Mouse (Mus musculus) spleen, embryonic (tissue): ENCODE data around the gene Il9.

ENCODE experiments used
- CTCF ChIA-PET: fragments of 350-600 bp; sonication (Branson Sonifier 250); formaldehyde crosslinking; loops from one replicate; lab custom pipeline; 2022; lab: Charles Lee

The Il9 gene

DNA sequence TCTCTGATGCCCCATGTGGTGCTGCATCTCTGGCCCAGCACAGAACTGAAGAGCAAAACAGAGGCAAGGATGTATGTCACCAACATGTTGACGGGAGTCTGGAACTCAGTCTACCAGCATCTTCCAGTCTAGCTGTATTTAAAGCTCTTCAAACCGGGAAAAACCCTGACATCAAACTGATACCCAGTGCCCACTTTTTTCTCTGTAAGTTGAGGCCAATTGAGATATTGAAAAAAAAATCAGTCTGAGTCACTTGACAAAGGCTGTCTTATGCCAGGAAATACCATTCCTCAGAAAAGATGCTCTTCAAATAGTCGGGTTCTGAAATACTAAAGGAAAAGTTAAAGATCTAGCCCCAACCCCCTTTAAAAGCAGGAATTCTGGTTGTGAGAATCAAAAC lies at the start of gene Il9:
Il9 (minus strand) TSS at position 101 of the 400 bp plus-strand sequence.
- CTCF ChIA-PET, result no interaction called here

- CTCF ChIA-PET, result interaction anchor here (0.7 kb wide), 1 partner anchor 130 kb away, joined by 3 read pairs; no protein-coding TSS in a partner anchor
Observed at GRCm38 (mm10) chr13:56529685-56530084, 47.6 kb upstream of the Il9 start.

DNA sequence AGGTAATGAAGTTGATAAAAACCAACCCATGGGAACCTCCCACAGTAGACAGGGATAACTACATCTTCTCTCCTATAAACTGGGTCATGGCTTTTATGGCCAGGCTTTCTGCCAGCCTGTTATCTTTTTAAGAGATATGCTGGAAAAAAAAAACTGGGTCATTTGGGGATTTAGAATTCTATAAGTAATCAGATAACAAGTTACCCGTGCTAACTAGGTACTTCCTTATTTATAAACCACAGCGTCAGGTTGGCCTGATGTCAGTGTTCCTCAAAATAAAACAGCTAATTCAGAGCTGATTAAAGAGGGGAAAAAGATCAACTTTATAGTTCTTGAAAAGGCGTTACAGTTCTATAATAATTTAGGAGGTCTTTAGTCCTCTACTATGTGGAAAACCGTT lies 47.0 kb upstream of the Il9 start:
- CTCF ChIA-PET, result no interaction called here

DNA sequence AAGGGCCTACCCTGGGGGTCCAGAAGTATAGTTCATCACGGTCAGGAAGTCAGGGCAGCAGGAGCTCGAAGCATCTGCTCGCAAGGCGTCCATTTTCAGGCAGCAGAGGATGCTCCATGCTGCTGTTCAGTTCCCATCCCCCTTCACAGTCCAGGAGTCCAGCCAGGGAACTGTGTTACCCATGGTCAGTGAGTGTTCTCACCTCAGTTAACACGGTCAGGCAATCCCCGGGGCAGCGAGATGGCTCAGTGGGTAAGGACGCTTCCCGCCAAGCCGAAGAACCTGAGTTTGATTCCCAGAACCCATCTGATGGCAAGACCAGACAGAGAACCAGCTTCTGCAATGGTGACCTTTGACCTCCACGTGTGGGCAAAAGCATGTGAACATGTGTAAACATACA lies 46.2 kb upstream of the Il9 start:
- CTCF ChIA-PET, result no interaction called here

GRCm38 (mm10) chr13:56527846-56528245 lies 45.8 kb upstream of the Il9 start:
- CTCF ChIA-PET, result no interaction called here

DNA sequence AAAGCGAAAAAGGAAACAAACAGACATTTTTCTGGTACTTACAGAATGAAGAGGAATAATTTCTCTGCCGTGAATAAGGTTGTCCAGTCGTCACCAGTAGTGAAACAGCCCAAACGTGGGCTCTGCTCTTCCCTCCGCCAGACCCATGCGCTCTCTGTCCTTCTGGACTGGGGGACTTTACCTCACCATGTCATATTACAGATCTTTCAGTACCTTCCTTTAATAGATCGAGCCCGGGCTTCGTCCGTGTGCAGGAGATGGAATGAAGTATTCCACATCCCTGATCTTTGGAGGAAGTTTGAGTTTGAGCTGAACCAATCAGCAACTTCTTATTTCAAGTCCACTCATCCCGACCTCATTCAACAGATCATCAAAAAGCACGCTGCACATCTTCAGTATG lies 44.8 kb upstream of the Il9 start:
- CTCF ChIA-PET, result no interaction called here

GRCm38 (mm10) chr13:56522821-56523167 lies 40.7 kb upstream of the Il9 start:
- CTCF ChIA-PET, result no interaction called here

DNA sequence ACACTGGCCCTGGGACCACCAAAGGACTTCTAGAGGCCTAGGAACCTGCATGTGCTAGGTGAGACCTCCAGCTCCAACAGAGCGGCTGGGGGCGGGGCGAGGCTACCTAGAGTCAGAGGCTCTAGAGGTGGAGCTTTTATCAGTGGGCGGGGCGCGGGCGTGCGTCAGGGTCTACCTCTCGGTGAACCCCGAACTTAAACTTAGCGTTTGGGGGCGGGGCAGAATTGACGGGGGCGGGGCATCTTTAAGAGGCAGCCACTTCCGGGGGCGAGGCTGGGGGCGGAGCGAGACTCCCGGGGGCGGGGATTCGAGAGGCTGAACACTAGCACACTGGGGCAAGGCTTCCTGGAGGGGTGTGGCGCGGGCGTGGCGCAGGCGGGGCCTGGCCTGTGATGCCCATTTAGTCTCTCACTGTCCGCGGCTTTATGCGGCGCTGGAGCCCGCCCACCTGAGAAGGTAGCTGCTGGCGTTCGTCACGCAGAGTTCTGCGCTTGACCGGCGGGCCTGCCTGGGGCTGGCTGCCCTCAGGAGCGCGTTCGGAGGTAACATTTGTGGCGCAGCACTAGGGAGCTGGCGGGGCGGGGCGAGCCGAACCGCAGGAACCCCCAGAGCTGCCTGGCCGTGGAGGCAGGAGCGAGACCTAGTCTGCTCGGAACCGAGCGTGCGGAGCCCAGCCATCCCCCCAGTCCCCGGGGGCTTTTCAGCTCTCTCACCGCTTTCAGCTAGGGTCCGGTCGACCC lies 40.2 kb upstream of the Il9 start, which contains the start of gene Fbxl21:
Fbxl21 (plus strand) TSS at position 392 of the 740 bp plus-strand sequence.
- CTCF ChIA-PET, result interaction anchor here (0.5 kb wide), 1 partner anchor 53 kb away, joined by 4 read pairs; no protein-coding TSS in a partner anchor

GRCm38 (mm10) chr13:56516816-56517215 lies 34.8 kb upstream of the Il9 start:
- CTCF ChIA-PET, result no interaction called here

DNA sequence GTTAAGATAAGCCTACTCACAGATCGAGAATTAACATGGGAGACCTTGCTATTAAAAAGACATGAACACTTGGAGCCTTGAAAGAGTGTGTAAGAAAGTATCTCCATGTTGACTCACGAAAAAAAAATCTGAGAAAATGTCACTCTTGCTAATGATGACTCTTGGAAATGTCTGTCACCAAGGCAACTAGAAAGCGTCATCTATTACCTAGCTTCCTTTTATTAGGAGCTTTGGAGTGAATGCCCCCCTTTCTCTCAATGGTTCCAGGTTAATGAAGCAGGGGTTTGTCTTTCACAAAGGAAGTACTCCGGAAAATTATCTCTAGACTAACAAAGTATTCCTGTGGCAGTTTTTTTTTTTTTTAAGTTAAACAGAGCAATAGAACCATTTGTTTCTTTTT lies 34.3 kb upstream of the Il9 start:
- CTCF ChIA-PET, result no interaction called here

DNA sequence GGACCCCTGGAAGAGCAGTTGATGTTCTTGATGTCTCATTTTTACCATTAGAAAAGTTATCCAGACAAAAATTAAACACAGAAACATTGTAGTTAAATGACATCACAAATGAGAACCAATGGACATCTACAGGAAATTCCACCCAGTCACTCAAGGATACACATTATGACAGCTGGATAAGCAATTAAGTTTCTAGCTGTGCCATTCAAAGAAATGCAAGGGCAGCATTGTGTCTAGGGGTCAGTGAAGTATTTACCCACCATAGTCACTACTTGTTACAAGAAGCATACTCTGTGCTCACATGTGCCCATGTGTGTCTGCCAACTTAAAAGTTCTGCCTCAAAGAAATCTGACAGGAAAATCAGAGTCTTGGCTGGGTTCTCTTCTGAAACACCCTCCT lies 31.5 kb upstream of the Il9 start:
- CTCF ChIA-PET, result no interaction called here

DNA sequence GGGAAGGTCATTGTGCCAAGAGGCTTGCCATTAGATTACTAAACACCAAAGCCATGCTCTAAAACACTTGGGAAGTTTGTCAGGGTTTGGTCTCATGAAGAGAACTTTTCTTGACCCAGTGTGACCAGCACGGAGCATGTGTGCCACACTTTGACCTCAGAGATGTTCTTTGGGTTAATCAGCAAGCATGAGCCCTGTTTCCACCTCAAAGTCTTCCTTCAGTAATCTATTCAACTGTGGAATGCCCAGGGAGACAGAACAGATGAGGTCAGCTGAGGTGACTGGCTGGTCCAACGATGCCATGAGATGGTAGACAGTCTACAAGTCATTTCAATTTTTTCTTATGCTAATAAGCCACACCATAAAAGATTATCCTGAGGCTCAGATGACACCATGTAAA lies 27.8 kb upstream of the Il9 start:
- CTCF ChIA-PET, result no interaction called here

DNA sequence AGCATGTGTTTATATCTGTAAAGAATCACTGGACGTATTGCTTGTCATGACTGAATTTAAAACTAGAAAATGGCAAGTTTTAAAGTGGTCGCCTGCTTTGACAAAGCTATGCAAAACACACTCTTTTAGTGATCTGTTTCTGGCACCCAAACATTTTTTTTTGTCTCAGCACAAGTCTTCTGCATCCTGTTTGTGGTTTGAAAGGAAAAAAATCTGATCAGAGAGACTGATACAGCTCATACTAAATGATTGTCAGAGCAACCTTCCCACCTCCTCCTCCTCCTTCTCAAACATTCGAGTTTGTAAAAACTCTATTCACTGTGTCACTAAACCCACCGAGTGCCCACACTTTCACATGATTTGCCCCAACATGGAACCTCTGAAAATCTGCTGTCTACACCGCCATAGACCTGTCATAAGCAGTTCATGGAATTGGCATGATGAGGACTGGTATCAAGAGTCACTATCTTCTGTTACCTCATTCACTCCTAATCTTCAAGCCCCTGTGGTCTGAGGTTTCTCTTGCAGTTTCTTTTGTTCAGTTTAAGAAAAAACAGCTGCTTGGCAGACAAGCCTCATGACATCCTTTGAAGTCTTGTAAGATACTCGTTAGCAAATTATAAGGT lies 24.9 kb upstream of the Il9 start:
- CTCF ChIA-PET, result interaction anchor here (0.6 to 0.7 kb wide), 2 partner anchors 22 to 717 kb away, joined by 3 to 7 read pairs; no protein-coding TSS in a partner anchor

DNA sequence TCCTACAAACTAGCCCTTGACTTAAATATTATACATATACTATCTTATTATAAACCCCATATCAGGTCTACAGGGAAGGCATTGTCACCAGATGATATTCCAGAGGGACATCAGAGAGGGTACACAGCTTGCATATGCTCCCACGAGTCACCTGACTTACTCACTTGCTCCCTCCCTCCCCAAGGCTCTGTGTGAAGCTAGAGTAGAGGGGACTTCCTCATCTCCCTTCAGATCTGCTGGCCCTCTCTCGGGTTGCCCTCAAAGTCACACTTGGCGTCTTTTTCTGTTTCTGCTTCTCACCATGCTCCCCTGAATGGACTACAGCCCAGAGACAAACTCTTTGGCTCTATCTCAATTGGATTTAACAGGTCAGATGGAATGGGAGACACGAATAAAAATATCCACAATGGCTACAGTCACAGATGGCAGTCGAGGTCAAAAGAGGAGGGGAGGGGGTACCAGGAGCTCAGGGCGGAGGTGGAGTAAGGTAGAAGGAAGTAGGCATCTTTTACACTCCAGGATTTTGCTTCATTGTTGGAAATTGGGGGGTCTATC lies 19.9 kb upstream of the Il9 start:
- CTCF ChIA-PET, result interaction anchor here (0.6 kb wide), 1 partner anchor 840 kb away, joined by 3 read pairs; no protein-coding TSS in a partner anchor

GRCm38 (mm10) chr13:56500636-56501035 lies 18.6 kb upstream of the Il9 start:
- CTCF ChIA-PET, result no interaction called here

DNA sequence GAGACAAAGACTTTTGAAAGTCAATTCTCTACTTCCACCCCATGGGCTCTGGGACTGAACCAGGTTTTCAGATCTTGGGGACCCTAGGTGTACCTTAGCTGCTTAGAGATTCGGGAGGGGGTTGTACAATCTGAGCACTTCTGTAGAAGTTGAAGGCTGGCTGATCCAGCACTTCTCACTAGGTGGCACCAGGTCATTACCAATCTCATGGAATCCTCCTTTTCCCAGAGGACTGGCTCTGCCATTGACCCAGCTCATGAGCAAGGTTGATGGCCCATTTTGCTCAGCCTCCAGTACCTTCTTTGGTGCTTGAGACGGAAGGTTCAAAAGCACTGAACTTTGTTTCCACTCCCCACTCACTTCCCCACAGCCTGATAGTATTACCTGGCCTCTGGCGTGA lies 18.1 kb upstream of the Il9 start:
- CTCF ChIA-PET, result no interaction called here

- CTCF ChIA-PET, result no interaction called here
Observed at GRCm38 (mm10) chr13:56494440-56494839, 12.4 kb upstream of the Il9 start.

GRCm38 (mm10) chr13:56488012-56488411 lies 6.0 kb upstream of the Il9 start:
- CTCF ChIA-PET, result no interaction called here

- CTCF ChIA-PET, result no interaction called here
Observed at GRCm38 (mm10) chr13:56478027-56478426, 4.0 kb downstream of the Il9 start.

DNA sequence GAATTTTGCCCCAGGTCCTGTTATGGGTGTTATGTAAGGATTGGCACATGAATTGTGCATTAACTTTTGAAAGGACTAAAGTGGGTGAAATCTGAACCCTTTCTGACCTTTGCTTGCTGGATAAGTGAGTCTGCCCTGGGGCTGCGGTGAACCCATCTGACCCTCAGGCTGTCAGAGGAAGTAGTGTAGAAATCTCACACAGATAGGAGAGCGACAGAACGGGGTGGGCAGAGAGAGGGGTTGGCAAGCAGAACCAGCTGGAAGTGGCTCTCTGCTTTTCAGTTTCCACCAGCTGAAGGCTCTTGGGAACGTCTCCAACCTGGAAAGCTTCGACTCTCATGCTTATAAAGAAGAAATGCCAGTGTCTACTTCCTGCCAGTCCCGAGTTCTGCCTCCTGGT lies 4.8 kb downstream of the Il9 start:
- CTCF ChIA-PET, result no interaction called here

DNA sequence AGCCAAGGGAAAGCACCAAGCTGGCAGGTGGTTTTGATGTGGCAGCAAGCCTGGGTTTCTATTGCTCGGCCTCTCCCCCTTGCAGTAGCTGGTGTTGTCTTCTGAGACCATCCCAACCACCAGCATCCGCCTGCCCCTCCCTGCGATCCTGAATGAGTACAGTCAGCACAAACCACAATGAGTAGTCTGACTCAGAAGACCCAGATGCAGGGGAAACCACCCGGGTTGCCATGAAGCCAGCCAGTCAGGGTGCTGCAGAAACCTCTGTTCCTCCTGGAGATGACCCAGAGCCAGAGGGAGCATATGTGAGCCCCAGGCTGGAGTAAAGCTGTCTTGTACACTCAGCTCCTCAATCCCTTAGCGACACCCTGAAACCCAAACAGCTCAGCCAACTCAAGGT lies 5.3 kb downstream of the Il9 start:
- CTCF ChIA-PET, result no interaction called here

DNA sequence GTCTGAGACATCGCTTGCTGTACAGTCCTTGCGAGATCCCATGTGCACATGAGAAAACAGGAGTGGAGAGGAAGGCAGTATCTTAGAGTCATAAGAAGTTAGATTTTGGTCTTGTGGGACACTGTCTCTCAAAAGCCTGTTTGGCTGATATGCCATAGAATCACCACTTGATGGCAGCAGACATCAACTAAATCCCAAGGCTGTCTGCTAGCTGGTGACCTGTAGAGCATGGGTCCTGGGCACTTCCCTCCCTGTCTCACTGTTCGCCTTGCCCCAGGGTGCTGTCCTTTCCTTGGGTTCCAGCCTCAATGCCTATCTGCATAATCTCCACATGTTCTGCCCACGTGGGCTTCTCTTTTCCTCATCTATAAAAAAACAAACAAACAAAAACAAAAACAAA lies 6.7 kb downstream of the Il9 start:
- CTCF ChIA-PET, result no interaction called here

GRCm38 (mm10) chr13:56472661-56473060 lies 9.4 kb downstream of the Il9 start:
- CTCF ChIA-PET, result no interaction called here
